Comparison of ENCODE assay signal across 10 mouse cellular contexts in the genomic region with DNA sequence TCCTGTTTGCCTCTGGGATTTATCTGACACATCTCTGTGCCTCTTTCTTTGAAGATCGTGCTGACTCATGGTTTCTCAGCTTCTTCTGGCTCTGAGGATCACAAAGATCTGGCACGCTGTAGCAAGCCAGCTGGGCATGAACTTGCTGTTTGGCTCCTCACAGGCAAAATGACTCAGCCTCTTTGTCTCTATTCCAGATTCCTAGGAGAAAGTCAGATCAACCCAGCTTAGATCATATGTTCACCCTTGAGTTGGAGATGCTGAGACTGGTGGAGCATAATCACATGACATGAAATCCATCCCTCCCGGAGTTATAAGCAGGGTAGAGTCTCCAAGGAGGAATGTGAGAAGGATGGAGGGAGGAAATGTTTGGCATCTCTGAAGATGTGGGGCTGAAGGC. TPM values are rescaled to one million over a fixed set of nuclear protein-coding genes. Genes with fewer than 3 reads are reported as not detected.
DNase-seq lines count a peak whose midpoint lies in the region; ATAC-seq and TF ChIP-seq lines count a peak whose summit lies in the region.
"Had no signal": no experiment of that assay in that cellular context is flagged by ENCODE, and none has a peak within 500 bp of the region (broad histone marks: within the 10 kb centered on the region; RNA-seq: fewer than 3 reads in every experiment).

No protein-coding gene starts in this region.

- no peaks in the 10 kb centered on the region for H3K27me3 ChIP-seq in limb, embryonic 14.5 days (ENCODE audit: control insufficient read depth, insufficient read depth, low read length)
- no peaks in the 10 kb centered on the region for H3K27me3 ChIP-seq in limb, embryonic 10.5 days (ENCODE audit: low read depth, poor library complexity, severe bottlenecking)
- H3K27me3 ChIP-seq in midbrain, embryonic 15.5 days (replicated peaks): no peaks in the 10 kb centered on the region
- H3K27me3 ChIP-seq: limb, embryonic 12.5 days; neural tube, embryonic 12.5 days had no signal

- 73% methylated on average over 3 of the region's 3 CpGs for WGBS in limb, embryonic 14.5 days
- WGBS in limb, embryonic 10.5 days: 85% methylated on average over 3 of the region's 3 CpGs
- WGBS in midbrain, embryonic 15.5 days: 81% methylated on average over 3 of the region's 3 CpGs

- H3K4me3 ChIP-seq in limb, embryonic 14.5 days (replicated peaks; ENCODE audit: low read length): no peak overlapping the region
- H3K4me3 ChIP-seq in limb, embryonic 10.5 days: no peak overlapping the region
- H3K4me3 ChIP-seq in midbrain, embryonic 15.5 days: no peak overlapping the region
- H3K4me3 ChIP-seq: limb, embryonic 12.5 days; neural tube, embryonic 12.5 days had no signal

- H3K36me3 ChIP-seq in limb, embryonic 14.5 days (ENCODE audit: control insufficient read depth, insufficient read depth, low read length): no peaks in the 10 kb centered on the region
- H3K36me3 ChIP-seq in limb, embryonic 10.5 days: no peaks in the 10 kb centered on the region
- H3K36me3 ChIP-seq in midbrain, embryonic 15.5 days (replicated peaks): no peaks in the 10 kb centered on the region
- H3K36me3 ChIP-seq: limb, embryonic 12.5 days; neural tube, embryonic 12.5 days had no signal

- peak; percentile 3 for DNase-seq in limb, embryonic 14.5 days (ENCODE audit: low spot score)
- DNase-seq in limb, embryonic 10.5 days (ENCODE audit: low spot score): no peak
- peak; percentile 83 for DNase-seq in adrenal gland, adult 2 months
- peak; percentile 71 for DNase-seq in gastrocnemius, adult 18-20 months (ENCODE audit: low spot score)
- peak; percentile 45 for DNase-seq in lung, postnatal 10 days
- no peak for DNase-seq in thymus, postnatal 4 days
- no peak for DNase-seq in spleen, postnatal 36 days (ENCODE audit: low spot score in 2 of 2)

- ATAC-seq in limb, embryonic 14.5 days (ENCODE audit: low FRiP score, low read depth): no peak
- ATAC-seq in midbrain, embryonic 15.5 days (replicated peaks): no peak

- H3K4me2 ChIP-seq in limb, embryonic 14.5 days (replicated peaks; ENCODE audit: low read depth, low read length, severe bottlenecking): no peak overlapping the region
- no peak overlapping the region for H3K4me2 ChIP-seq in midbrain, embryonic 15.5 days
- H3K4me2 ChIP-seq: limb, embryonic 12.5 days; neural tube, embryonic 12.5 days had no signal

- H3K27ac ChIP-seq in limb, embryonic 14.5 days (replicated peaks; ENCODE audit: low read depth, low read length): no peak overlapping the region
- no peak overlapping the region for H3K27ac ChIP-seq in limb, embryonic 10.5 days
- no peak overlapping the region for H3K27ac ChIP-seq in midbrain, embryonic 15.5 days
- H3K27ac ChIP-seq: limb, embryonic 12.5 days; neural tube, embryonic 12.5 days had no signal

- H3K4me1 ChIP-seq in limb, embryonic 14.5 days (ENCODE audit: control insufficient read depth, insufficient read depth, low read length): no peaks in the 10 kb centered on the region
- H3K4me1 ChIP-seq in limb, embryonic 10.5 days: no peaks in the 10 kb centered on the region
- no peaks in the 10 kb centered on the region for H3K4me1 ChIP-seq in midbrain, embryonic 15.5 days
- H3K4me1 ChIP-seq: limb, embryonic 12.5 days; neural tube, embryonic 12.5 days had no signal

- TF ChIP-seq POLR2A in limb, embryonic 14.5 days (IDR thresholded peaks at IDR 0.05; ENCODE audit: borderline replicate concordance, extremely low read depth, insufficient read depth, insufficient read length): no peak

- no peak overlapping the region for H3K9ac ChIP-seq in limb, embryonic 14.5 days (ENCODE audit: low read depth, low read length, severe bottlenecking)
- H3K9ac ChIP-seq in midbrain, embryonic 15.5 days: no peak overlapping the region
- H3K9ac ChIP-seq: limb, embryonic 12.5 days; neural tube, embryonic 12.5 days had no signal

- H3K9me3 ChIP-seq in limb, embryonic 14.5 days (ENCODE audit: control insufficient read depth, low read length): no peaks in the 10 kb centered on the region
- H3K9me3 ChIP-seq in limb, embryonic 10.5 days (replicated peaks): no peaks in the 10 kb centered on the region
- no peaks in the 10 kb centered on the region for H3K9me3 ChIP-seq in midbrain, embryonic 15.5 days
- H3K9me3 ChIP-seq: limb, embryonic 12.5 days; neural tube, embryonic 12.5 days had no signal

RNA-seq across cellular contexts. Expression of gene Akirin2, which starts 27.9 kb away (rescaled TPM):
- 80.9 and 84.1 TPM in 2 replicates for polyA plus RNA-seq in limb, embryonic 14.5 days (2012; rRNA removed)
- polyA plus RNA-seq in limb, embryonic 14.5 days (2014; fragmentation: Nextera tagmentation; extraction: Ambion mirVana): 55.3 and 65.7 TPM in 2 replicates
- 70.2 and 75.5 TPM in 2 replicates for polyA plus RNA-seq in limb, embryonic 10.5 days (2016; fragmentation: Nextera tagmentation; extraction: Ambion mirVana)
- total RNA-seq in adrenal gland, adult 2 months (2021): 10 to 100 TPM; 74.8 to 78.0 TPM
- 23.5 and 54.9 TPM in 2 replicates for polyA plus RNA-seq in adrenal gland, adult 2 months (2012; rRNA removed)
- total RNA-seq in gastrocnemius, adult 18-20 months (2021): 10 to 100 TPM; 48.1 to 48.6 TPM
- 86.6 and 89.9 TPM in 2 replicates for polyA plus RNA-seq in midbrain, embryonic 15.5 days (2015; fragmentation: Nextera tagmentation; extraction: Ambion mirVana)

Comparison
In these comparisons a context has a peak if more than half of its experiments do, and no peak if none do; other contexts are left out.
1. DNase-seq: peak in limb, embryonic 14.5 days (single experiment), adrenal gland, adult 2 months (single experiment), gastrocnemius, adult 18-20 months (single experiment) and lung, postnatal 10 days (single experiment); none in limb, embryonic 10.5 days (single experiment), thymus, postnatal 4 days (single experiment) and spleen, postnatal 36 days (0 of 2).